Mouse (Mus musculus): ENCODE measurements around the gene Memo1. TPM values are rescaled to one million over a fixed set of nuclear protein-coding genes. Genes with fewer than 3 reads are reported as not detected.

Memo1 gene
- polyA plus RNA-seq, 1 experiment from 2014 or later, result 69.2 TPM

Other genes with a start within 250 kb of the Memo1 start
- gene Srd5a2, start 247.6 kb downstream of the Memo1 start, polyA plus RNA-seq (2016; fragmentation: Nextera tagmentation; extraction: Ambion mirVana), result not detected in 2 replicates
- 200 and 211 TPM in 2 replicates for gene Dpy30, start 28.4 kb upstream of the Memo1 start, polyA plus RNA-seq (2016; fragmentation: Nextera tagmentation; extraction: Ambion mirVana)
- gene Spast, start 43.5 kb upstream of the Memo1 start, polyA plus RNA-seq (2016; fragmentation: Nextera tagmentation; extraction: Ambion mirVana), result 52.2 and 53.0 TPM in 2 replicates
- gene Slc30a6, start 100.1 kb upstream of the Memo1 start, polyA plus RNA-seq (2016; fragmentation: Nextera tagmentation; extraction: Ambion mirVana), result 30.2 and 30.3 TPM in 2 replicates
- gene Nlrc4, start 163.6 kb upstream of the Memo1 start, polyA plus RNA-seq (2016; fragmentation: Nextera tagmentation; extraction: Ambion mirVana), result 0.34 TPM in 2 replicates
- gene Yipf4, start 194.0 kb upstream of the Memo1 start, polyA plus RNA-seq (2016; fragmentation: Nextera tagmentation; extraction: Ambion mirVana), result 58.0 and 59.7 TPM in 2 replicates
- gene Birc6, start 232.8 kb upstream of the Memo1 start, polyA plus RNA-seq (2016; fragmentation: Nextera tagmentation; extraction: Ambion mirVana), result 102 and 107 TPM in 2 replicates

Measured in hindbrain, embryonic 12.5 days (tissue).